Mouse (Mus musculus): ENCODE measurements at regions not wholly inside any gene's neighbourhood (a gene's known extent, or its start where the extent isn't known, plus 50 kb on each side); places are given as distances from the start of the nearest gene placed in this dataset.
A peak's percentile ranks its signal among the peaks of the same experiment; 100 is the strongest.

GRCm38 (mm10) chr10:125028347-125028746 is 360.9 kb downstream of the Slc16a7 start:
- H3K4me3 ChIP-seq (ENCODE audit: low read depth, low read length): no peak overlapping the region
- H3K9me3 ChIP-seq (ENCODE audit: low read length): no peaks in the 10 kb centered on the region
- WGBS: 56% methylated on average over 5 of the region's 5 CpGs
- DNase-seq (ENCODE audit: low spot score) (peak; percentile 6), ATAC-seq (no peak)
- H3K4me1 ChIP-seq (ENCODE audit: insufficient read depth, low read depth, low read length): no peaks in the 10 kb centered on the region
- TF ChIP-seq CTCF (IDR thresholded peaks at IDR 0.05) (no peak), EP300 (IDR thresholded peaks at IDR 0.05) (no peak)
- H3K27ac ChIP-seq (ENCODE audit: low read length): no peak overlapping the region
- no peaks in the 10 kb centered on the region for H3K36me3 ChIP-seq (ENCODE audit: insufficient read depth, low read length)
- no peak overlapping the region for H3K9ac ChIP-seq (replicated peaks; ENCODE audit: low read depth)
- no peak overlapping the region for H3K4me2 ChIP-seq (replicated peaks; ENCODE audit: low read depth, low read length)
- no peaks in the 10 kb centered on the region for H3K27me3 ChIP-seq (replicated peaks; ENCODE audit: insufficient read depth, low read length)

GRCm38 (mm10) chr10:125026851-125027250 is 362.4 kb downstream of the Slc16a7 start:
- H3K9ac ChIP-seq (replicated peaks; ENCODE audit: low read depth): no peak overlapping the region
- H3K4me2 ChIP-seq (replicated peaks; ENCODE audit: low read depth, low read length): no peak overlapping the region
- H3K27me3 ChIP-seq (replicated peaks; ENCODE audit: insufficient read depth, low read length): no peaks in the 10 kb centered on the region
- no peak for DNase-seq (ENCODE audit: low spot score)
- no peak for TF ChIP-seq CTCF (IDR thresholded peaks at IDR 0.05)
- TF ChIP-seq EP300 (IDR thresholded peaks at IDR 0.05): no peak
- no peak overlapping the region for H3K4me3 ChIP-seq (ENCODE audit: low read depth, low read length)
- no peaks in the 10 kb centered on the region for H3K36me3 ChIP-seq (ENCODE audit: insufficient read depth, low read length)
- no peak for ATAC-seq
- H3K9me3 ChIP-seq (ENCODE audit: low read length): no peaks in the 10 kb centered on the region
- WGBS: 49% methylated on average over 2 of the region's 2 CpGs
- H3K4me1 ChIP-seq (ENCODE audit: insufficient read depth, low read depth, low read length): no peaks in the 10 kb centered on the region
- no peak overlapping the region for H3K27ac ChIP-seq (ENCODE audit: low read length)
